Mouse (Mus musculus) CD4-positive, CD25-positive, alpha-beta regulatory T cell, adult 2 months (primary cell): ENCODE measurements around the gene Plekhd1.

Experiments
- DNase-seq: peaks from one replicate; pipeline ENCODE4 v3.0.0-alpha.2; 2012; ENCODE audit warnings: low read depth, low spot score

Gene Plekhd1

DNA sequence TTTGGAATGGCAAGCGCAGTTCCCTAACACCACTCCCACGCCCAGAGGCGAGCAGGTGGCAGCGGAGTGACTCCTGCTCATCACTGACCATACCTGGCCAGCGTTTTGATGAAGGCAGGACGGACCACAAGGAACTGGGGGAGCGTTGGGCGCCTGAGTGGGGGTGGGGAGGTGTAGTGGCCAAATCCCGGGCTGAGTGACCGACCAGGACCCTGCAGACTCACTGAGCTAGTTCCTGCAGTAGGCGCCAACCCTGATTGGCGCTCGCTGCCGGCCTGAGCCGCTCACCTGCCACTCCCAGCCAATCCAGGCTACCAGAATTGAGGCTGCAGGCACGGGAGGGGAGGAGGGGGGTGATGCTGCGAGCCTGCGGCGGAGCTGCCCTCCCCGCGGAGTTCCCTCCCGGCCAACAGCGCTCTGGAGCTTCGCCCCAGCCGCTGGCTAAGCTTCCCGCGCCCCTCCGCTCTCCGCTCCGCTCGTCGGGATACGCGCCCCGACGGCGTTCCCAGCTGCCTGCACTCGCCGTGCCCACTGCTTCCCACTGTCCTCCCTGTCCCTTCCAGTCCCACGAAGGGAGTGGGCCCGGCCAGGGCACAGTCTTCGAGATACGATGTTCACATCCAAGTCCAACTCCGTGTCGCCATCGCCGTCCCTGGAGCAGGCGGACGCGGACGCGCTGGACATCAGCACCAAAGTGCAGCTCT, at the start of gene Plekhd1:
Gene Plekhd1, plus strand, starts transcription at position 323 of the 704 bp plus-strand sequence.
- DNase-seq = peak; percentile 8

- peak; percentile 80 for DNase-seq
These were observed 49.4 kb upstream of the Plekhd1 start for GRCm38 (mm10) chr12:80642725-80643692.

DNA sequence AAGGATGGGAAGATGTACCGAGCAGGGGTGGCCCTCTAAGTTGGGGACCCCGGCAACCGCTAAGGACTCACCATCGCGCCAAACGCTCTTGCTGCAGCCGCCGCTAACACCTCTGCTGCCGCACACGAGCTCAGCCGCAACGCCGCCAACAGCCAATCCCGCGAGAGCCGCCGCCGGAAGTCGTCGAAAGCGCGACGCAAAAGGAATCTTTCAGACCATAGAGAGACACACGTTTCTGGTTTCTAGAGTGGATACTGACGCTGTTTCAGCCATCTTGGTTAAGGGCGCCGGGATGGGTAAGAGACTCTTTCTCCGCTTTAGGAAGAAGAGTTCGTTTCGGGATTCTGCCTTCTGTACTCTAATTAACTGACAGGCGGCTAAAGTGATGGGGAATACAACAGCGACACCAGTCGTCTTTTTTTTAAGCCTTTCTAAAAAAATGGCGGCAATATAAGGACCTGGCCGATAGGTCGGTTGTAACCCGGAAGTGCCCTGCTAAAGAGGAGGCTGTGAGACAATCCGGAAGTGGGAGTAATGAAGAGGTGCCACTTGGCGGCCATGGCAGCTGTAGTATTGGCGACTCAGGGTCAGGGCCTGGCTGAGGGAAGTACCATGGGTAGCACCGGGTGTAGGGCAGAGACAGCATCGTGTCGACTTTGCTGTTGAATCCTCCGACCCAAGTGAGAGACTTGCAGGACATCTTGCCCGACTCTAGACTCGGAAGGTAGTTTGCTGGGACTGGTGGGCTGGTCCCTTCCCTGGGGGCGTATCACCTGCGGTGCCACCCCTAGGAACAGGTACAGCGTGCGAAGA, 48.5 kb upstream of the Plekhd1 start, which contains the start of the genes Slc39a9 and Erh:
Gene Slc39a9, plus strand, starts transcription at position 191 of the 813 bp plus-strand sequence.
Gene Erh, minus strand, starts transcription at position 649 of the 813 bp plus-strand sequence.
- DNase-seq = peak; percentile 97

DNA sequence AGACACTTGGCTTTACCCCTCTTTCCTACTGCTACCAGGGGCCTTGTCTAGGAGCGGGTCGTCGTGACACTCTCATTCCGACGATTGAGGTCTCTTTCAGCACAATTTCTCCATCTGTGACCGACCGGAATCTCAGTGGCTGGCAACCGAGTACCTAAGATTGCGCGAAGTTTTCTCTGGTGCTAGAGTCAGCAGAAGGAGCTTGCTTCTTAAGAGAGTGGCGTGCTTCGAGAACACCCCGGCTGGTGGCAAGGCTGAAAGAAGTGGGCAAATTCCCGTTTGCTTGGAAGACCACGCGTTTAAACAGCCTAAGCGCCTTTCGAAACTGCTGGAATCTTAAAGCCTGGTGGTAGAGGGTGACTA, 47.9 kb upstream of the Plekhd1 start:
- no peak for DNase-seq

DNA sequence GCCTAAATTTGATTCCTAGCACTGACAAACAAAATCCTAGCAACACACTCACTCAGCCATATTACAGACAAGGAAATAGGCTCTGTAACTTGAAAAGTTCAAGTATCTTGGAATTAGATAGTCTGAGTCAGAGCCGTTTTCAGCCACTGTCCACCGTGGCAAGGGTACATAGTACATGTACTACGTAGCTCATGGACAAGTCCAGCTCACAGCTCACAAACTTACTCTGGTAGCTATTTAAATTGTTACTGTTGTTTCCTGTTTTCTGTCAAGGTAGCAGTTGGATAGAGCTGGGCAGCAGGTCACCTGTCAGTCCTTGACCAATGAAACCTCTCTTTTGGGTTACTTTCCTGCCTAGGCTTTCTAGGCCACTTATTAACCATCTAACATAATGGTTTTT, 46.0 kb upstream of the Plekhd1 start:
- no peak for DNase-seq

DNA sequence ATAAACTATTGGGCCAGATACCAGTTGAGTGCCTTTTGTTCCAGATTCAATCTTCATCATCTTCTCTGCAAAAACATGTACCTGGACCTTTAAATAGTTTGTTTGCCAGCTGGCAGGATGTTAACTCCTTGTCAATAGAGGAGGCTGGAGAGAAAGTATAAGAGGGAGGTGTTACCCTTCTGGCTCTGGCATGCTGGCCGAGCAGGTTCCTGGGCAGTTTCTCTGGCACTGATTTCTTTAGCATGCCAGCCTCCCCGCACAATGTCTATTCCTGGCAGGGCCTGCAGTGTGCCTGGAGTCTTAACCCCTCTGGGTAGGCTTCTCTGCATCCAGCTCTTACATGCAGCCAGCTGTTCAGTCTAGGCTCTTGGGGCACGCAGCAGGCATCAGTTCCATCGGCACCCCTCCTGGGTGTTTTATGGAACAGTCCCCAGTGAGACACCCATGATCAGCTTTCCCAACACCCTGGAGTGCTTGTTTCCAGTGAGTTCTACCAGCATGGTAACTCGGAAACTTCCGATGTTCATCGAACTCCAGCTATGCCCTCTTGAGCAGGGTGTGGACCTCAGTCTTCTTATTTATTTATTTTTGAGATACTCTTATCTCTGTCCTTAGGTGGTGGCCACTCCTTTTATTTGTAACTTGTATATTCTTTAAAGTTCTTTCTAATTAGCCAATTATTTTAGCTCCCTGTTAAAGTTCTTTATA, 38.3 kb upstream of the Plekhd1 start:
- DNase-seq = no peak

- DNase-seq = no peak
These were observed 37.7 kb upstream of the Plekhd1 start for GRCm38 (mm10) chr12:80654659-80655025.

DNA sequence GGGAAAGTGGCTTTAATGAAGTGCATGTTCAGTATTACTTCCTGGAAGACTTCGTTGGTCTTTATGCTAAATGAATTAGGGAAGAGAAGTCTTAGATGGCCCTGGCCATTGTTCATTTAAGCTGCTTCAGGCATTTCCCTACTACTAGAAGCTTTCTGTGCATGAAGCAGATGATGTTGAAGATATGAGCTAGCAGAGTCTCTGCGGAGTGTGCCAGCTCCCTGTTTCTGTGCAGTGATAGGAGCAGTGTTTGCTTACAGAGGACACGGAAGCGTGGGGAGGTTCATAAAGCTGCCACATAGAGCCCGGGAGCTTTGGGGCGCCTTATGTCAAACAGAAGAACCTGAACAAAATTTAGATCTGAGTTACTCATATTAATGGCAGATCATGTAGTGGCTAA, 33.7 kb upstream of the Plekhd1 start:
- DNase-seq = no peak

DNA sequence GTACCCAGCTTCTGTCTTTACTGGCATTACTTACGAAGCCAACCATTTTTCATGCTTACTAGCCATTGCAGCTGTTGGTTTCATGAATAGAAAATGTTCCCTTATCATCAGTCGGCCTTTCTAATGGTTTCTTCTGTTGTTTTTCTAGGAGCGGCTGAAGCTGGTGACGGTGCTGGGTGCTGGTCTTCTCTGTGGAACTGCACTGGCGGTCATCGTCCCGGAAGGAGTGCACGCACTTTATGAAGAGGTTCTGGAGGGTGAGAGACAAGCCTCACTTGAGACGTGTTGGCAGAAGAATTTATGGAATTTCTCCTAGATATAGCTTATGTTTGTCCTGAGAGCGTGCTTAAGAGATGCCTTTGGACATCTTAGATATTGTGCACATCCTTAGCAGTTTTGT, 30.1 kb upstream of the Plekhd1 start:
- no peak for DNase-seq

- no peak for DNase-seq
These were observed 28.5 kb upstream of the Plekhd1 start for GRCm38 (mm10) chr12:80663935-80664334.

DNA sequence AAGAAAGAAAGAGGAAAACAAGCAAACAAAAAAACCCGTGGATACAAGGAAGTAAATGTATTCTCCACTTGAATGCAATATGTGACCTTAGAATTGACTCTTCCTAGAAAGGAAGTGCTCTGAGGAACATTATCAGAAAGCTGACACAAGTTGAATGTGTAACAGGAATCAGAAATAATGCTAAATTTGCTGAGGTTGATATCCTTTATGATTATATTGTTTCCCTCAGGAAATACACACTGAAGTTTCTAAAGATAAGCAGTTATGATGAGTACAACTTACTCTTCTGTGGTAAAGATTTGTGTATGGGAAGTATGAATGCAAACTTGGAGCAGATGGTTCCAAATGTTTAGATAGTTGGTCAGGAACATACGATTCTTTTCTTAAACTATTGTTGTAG, 24.0 kb upstream of the Plekhd1 start:
- no peak for DNase-seq

DNA sequence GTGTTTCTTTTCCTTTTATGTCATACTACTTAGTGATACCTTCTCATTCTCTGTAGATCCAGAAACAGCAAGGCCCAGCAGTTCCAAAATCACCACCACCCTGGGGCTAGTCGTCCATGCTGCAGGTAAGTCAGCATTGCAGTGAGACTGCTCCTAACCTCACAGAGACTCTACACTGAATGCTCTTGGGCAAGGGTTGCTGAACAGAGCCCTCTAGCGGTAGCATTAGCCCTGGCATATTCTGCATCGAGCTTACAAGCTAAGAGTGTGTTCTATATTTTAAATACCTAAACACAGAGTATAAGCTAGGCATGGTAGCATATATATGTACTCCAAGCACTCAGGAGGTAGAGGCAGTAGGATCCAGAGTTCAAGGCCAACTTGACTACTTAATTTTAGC, 19.2 kb upstream of the Plekhd1 start:
- DNase-seq = peak; percentile 69

- DNase-seq = peak; percentile 42
These were observed 11.1 kb upstream of the Plekhd1 start for GRCm38 (mm10) chr12:80681340-80681739.

- DNase-seq = no peak
These were observed 8.8 kb upstream of the Plekhd1 start for GRCm38 (mm10) chr12:80683554-80683953.

DNA sequence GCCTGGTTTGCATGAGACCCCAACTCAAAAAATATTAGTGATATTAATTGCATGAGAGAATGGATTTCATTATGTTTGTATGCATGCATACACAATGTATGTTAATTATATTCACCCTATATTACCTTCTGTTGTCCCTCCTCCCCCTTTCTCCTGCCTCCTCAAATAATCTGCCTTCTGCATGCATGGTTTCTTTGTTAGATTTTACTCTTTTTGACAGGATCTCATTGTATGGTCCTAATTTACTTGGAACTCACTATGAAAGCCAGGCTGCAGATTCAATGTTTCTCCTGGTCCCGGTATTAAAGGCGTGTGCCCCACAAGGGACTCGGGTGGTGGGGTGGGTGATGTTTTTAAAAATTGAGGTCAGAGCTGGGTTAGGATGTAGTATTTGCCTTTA, 8.1 kb upstream of the Plekhd1 start:
- no peak for DNase-seq

DNA sequence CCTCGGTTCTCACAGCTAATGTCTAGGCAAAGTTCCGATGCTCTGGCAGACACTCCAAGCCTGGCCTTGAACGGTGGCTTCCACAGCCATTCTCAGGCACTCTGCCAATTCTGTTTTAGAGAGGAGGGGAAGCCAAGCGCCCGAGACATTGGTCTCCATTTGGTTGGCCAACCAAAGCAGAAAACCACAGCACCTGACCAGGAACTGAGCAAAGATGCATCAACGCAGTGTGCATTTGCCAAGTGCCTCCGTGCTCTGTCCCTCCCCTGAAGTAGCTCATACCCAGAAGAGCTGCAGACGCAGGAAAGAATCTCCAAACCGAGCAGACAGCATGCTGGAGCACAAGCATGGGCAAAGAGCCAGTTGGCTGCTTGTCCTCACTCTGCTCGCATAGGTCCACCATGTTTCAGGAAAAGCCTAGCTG, 4.6 kb upstream of the Plekhd1 start:
- DNase-seq = no peak

DNA sequence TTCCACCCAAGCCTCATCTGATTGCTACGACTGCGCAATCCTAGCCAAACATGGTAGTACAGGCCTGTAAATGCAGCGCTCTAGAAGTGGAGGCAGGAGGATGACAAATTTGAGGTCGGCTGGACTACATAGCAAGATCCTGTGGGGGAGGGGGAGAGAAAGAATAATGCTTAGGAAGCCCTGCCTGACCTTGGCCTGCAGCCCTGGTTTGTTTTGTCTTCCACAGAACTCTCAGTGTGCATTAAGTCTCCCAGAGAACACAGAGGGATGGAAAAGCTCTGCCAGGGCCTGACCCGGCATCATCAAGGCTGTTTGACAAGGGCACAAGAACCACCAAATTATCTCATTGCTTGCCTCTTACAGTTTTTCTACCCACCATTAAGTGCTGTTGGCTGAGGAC, 2.7 kb upstream of the Plekhd1 start:
- no peak for DNase-seq

GRCm38 (mm10) chr12:80691671-80692091, 710 bp upstream of the Plekhd1 start:
- no peak for DNase-seq

DNA sequence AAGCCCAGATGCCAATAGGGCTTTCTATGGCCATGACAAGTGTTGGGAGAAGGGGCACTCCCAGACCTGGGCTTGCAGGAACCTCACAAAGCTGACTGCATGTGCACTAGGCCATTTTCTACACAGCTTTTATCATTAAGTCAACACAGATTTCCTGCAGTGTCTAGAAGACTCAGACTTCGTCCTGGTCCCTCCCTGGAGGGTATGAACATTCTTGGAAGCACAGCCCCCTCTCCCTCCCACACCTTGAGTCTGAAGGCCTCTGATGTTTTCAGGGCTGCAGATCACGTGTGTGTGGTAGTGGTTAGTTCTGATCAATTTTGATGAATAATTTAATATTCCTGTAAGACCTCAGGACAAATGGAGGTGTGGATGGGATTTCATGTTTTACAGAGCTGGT, 1.3 kb downstream of the Plekhd1 start:
- DNase-seq = no peak

DNA sequence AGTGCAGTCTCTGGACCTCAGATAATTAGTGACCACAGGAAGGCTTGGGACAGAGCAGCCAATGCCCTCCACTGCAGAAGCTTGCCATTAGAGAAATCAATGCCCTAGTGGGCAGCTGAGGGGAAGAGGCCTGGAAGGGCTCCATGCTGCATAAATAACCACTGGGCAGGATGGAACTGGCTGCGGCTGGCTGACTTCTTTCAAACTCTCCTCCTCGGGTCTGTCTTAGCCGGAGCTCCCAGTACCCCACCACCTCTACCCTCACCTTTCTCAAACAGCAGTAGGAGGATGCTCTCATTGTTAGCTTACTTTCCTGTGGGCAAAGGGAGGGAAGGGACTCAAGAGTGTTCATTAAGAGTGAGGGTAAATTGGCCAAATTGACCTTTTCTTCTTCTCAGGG, 2.6 kb downstream of the Plekhd1 start:
- DNase-seq = no peak

DNA sequence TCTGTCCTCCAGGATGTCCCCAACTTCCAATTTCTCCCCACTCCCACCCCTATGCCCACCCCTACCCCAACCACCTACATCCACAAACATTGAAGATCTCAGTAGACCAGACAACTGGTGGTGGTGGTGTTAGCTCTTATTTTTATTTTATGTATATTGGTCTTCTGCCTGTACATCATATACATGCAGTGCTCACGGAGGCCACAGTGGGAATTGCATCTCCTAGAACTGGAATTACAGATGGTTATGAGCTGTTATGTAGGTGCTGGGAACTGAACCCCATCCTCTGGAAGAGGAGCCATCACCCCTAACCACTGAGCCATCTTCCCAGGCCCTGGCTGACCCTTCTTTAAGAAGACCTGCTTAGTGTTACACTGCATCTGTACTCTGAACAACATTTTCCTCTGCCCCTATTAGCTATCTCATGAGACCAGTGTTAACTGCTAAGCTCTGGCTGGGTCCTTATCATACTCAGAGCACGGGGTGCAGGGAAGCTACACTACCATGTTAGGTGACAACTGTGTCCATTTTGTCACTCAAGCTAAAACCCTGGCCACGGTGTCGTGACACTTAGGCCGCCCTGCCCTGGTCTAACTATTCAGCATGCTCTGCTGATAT, 6.2 kb downstream of the Plekhd1 start:
- DNase-seq = no peak
